Mouse (Mus musculus) adrenal gland, adult 10 weeks (tissue): ENCODE results near the gene Ankrd22. TPM values are rescaled to one million over a fixed set of nuclear protein-coding genes. Genes with fewer than 3 reads are reported as not detected.

ENCODE experiments used
- polyA plus RNA-seq: library from polyadenylated mRNA; stranded (reverse); fragments of 350-450 nt; fragmentation: Illumina TruSeq; extraction: RNeasy Lipid Tissue Mini Kit (QIAGEN cat#74804); gene quantifications from one replicate; pipeline ENCODE4 v1.2.3, GENCODE M21; 2014; ENCODE audit warnings: low read depth, low replicate concordance

Gene Ankrd22
- not detected for polyA plus RNA-seq

DNA sequence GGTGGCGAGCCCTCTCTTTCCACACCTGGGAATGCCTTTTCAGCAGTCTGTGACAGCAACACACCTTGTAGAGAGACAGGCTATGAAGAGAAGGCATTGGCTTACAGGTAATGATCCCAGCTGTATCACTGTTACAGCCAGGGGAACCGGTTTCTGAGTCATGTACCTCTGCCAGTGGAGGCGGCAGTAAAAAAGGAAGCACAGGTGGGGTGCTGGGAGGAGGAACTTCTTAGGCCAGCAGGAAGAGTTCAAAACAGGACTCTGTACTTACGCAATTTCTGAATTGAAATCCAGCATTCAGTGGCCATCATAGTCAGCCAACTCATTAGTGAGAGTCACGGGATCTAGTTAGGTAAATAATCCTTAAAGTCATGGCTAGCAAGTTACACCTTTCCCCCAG lies at the start of gene Ankrd22:
Gene Ankrd22 (minus strand): TSS at position 163 of the 400 bp plus-strand sequence.

DNA sequence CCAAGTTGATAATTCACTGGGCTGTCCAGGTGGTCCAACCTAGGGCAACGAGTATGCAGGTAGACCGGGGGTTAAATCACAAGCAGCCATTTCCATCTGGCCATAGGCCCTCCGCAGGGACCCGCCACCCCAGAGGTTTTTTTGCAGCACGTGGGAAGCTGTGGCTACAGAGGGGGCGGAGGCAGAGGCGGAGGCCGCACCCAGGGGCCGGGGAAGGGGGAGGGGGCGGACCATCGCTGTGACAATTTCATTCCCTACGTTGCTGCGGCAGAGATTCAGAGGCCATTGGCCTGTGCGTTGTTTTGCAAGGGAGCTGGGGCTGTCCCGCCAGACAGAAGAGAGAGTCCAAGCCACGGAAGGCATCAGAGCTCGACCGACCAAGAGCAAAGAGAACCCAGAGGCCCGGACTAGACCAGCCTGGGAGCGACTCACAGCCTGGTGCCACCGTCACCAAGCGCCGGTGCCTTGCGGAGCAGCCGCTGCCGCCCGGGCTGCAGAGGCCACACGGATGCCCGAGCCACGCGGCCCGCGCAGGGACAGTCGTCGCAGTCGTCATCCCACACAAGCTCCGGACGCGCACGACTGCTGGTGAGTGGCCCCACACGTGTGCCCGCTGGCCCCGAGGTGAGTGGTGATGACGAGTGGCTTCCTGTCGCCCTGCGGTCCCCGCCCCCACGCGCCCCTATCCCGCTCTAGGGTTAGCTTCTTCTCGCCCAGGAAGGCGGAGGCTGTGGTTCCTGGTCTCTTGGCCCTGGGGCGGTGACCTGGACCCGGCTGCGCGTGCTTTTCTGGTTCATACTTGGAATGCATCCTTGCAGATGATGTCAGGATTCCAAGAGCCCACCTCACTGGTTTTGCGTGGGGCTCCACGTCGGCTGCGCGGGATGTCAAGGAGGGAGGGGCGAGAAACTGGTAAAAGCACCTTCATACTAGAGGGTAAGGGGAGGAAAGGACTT lies 26.4 kb upstream of the Ankrd22 start, which contains the start of gene Stambpl1:
Gene Stambpl1 (plus strand): TSS at position 222 of the 956 bp plus-strand sequence.

GRCm38 (mm10) chr19:34100633-34101032 lies 65.2 kb downstream of the Ankrd22 start, which contains the start of gene Lipm:
Lipm (plus strand) TSS chr19:34100933.

Other genes starting within 250 kb of the Ankrd22 start
- gene Lipf, start 204.9 kb downstream of the Ankrd22 start, polyA plus RNA-seq = not detected
- gene Lipk, start 157.8 kb downstream of the Ankrd22 start, polyA plus RNA-seq = not detected
- not detected for gene Lipn, start 98.7 kb downstream of the Ankrd22 start, polyA plus RNA-seq
- not detected for gene Lipm, start 65.1 kb downstream of the Ankrd22 start, polyA plus RNA-seq
- 9.3 TPM for gene Stambpl1, start 26.2 kb upstream of the Ankrd22 start, polyA plus RNA-seq
- gene Acta2, start 89.5 kb upstream of the Ankrd22 start, polyA plus RNA-seq = 9.2 TPM
- gene Fas, start 124.6 kb upstream of the Ankrd22 start, polyA plus RNA-seq = 29.7 TPM